Mouse (Mus musculus) adrenal gland, postnatal 36 days (tissue): ENCODE data around the gene Agpat1. TPM values are rescaled to one million over a fixed set of nuclear protein-coding genes. Genes with fewer than 3 reads are reported as not detected.

ENCODE experiments used
- DNase-seq, 2 experiments: peaks; one replicate each; pipeline ENCODE4 v3.0.0; 2021; ENCODE audit warnings: mixed read lengths in 1 of 2
- total RNA-seq, 2 experiments: library from RNA; stranded (reverse); gene quantifications; 2 replicates each; pipeline ENCODE4 v1.2.3; 2021

Gene Agpat1
- total RNA-seq, 2 experiments from 2014 or later: 99.4 to 109 TPM

DNA sequence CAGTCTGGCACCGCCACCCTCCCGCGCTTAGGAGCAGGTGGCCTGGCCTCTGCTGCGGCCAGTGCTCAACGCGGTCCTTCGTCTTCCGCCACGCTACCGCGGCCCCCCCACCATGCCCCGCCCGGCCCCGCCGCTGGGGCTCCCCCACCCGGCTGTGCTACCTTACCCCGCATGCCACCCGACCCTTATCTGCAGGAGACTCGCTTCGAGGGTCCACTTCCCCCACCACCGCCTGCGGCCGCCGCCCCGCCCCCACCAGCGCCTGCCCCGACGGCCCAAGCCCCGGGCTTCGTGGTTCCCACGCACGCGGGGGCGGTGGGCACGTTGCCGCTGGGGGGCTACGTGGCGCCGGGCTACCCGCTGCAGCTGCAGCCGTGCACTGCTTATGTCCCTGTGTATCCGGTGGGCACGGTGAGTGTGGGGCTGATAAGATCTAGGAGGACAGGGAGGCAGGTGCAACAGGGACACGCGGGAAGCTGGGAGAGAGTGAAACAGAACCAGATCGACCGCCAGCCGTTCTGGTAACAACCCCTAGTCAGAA, 26.8 kb downstream of the Agpat1 start:
- DNase-seq: no peak

DNA sequence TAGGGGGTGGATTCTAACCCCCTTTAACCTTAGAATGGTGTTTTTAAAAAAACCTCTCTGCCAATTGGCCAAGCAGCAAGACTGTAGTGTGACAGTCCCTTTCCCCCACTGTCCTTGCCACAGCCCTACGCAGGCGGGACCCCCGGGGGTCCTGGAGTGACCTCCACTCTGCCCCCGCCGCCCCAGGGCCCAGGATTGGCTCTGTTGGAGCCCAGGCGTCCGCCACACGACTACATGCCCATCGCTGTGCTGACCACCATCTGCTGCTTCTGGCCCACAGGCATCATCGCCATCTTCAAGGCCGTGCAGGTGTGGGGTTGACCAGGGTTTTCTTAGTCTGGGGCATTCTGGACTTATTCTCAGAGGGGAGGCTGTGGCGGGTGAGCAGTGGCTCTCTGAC, 27.6 kb downstream of the Agpat1 start:
- DNase-seq: no peak

- peak; percentile 76 to 86 for DNase-seq
These were observed 28.2 kb downstream of the Agpat1 start for GRCm38 (mm10) chr17:34632261-34632691.

DNA sequence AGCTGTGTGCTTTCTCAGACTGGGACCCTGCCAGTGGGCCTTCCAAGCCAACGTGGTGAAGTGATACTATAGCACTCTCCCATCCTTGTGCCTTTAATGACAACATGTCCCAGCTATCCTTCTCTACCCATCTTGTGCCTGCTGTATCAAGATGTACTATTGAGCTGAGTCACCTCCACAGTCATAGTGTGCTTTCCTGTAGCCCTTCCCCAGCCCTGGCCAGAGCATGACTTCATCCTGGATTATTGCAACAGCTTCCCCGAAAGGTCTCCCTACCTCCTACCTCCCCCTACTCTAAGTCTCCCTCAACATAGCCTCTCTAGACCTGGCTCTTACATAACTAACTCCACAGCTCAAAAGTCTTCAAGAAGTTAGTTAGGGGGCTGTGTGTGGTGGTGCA, 31.6 kb downstream of the Agpat1 start:
- no peak for DNase-seq

GRCm38 (mm10) chr17:34637459-34637858, 33.4 kb downstream of the Agpat1 start:
- no peak for DNase-seq

DNA sequence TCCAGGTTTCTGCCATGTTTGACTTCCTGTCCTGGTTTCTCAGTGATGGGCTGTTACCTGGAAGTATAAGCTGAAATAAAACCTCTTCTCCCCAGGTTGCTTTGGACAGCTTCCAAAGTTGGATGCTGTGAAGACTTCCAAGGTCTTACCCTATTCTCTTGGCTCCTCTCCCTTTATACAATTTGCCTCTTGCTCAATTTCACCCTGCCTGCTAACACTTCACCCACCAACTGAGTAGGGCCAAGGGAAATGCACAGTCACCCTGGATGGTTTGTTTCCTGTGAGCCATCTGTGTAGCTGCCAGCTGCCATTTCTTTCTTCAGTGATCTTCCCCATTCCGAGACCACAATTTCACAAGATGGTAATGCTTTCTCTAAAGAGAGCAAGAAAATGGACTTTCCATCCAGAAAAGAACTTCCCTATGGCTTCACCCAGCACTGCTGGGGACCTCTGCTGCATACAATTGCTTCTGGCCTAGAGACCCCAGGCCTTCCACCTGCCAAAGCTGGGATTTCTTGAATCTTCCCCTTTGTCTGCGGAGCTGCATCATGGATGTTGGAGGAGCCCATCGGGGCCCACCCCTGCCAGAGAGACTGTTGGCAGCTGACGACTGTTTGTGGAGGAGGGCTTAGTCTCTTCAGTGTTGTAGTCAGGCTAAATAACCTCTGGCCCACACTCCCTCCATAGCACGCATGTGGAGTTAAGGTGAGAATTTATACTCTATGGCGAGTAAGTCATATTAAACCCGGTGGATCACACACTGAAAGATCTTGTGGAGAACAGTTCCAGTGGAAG, 35.6 kb downstream of the Agpat1 start:
- DNase-seq: no peak

DNA sequence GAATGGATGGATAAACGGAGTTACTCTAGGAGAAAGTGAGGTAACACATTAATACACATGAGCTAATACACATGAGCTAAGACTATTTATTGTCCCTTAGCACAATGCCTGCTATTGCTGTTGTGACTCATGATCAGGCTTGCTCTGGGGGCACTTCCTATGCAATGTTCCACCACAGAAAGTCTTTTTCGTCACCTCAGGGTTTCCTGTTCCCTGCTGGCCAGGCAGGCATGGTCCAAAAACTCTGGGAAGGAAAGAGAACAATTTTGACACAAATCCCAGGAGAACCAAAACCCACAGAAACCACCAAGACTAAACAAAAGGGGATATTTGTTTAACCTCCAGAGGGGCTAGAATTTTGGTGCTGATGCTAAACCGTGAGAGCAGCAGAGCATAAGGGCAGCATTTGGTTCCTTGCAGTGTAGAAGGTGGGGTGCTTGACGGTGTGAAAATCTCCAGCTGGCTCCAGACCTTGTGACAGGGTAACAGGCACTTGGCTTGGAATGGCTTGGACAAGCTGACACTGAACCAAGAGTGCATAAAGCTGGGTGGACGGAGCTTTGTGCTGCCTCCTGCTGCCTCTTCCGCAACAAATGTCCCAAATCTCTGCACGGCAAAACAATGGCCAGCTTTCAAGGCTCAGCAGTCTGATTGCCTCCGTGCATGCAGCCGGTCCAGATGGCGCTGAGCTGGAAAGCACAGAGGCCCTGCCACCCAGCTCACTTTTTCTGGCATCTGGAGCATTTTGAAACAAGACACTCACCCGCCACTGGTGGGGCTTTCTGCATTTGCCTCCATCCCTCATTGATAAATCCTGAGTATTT, 36.9 kb downstream of the Agpat1 start:
- peak in 1 of 2 experiments; percentile 1 for DNase-seq

DNA sequence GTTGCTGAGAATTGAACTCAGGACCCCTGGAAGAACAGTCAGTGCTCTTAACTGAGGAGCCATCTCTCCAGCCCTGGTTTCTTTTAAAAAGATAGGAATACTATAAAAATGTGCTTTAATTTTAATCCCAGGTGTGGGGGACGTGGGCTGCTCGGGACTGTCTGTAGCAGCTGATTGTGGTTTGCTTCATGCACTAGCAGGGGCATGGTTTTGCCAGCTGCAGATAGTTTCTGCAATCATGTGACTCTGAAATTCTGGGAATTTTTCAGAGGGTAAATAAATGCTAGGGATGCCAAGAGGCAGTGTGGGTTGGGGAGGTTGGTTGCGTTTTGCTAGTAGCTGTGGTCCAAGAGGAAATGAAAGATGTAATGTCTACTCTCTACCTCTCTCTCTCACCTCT, 37.9 kb downstream of the Agpat1 start:
- no peak for DNase-seq

DNA sequence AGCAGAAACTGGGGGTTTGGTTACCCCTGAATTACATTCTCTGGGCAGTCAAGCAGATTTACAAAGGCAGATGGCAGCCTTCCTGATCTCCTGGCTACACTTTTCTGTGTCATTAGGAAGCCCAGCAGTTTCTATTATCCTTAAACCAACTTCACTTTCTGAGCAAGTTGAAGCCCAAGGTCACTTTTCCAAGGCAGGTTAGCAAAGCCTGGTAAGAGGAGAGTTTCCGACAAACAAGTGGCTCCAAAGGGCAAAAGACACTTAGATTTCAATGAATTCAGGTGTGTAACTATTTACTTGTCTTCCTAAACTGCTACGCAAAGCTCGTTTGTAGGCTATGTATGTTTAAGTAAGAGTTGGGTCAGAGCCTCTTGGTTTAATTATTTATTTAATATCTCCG, 39.3 kb downstream of the Agpat1 start:
- no peak for DNase-seq

- DNase-seq: peak in 1 of 2 experiments; percentile 40
These were observed 39.9 kb downstream of the Agpat1 start for GRCm38 (mm10) chr17:34643944-34644343.

GRCm38 (mm10) chr17:34644608-34645007, 40.5 kb downstream of the Agpat1 start, which contains the start of gene Fkbpl:
TSS of gene Fkbpl (plus strand) at chr17:34644764.
- peak; percentile 93 to 95 for DNase-seq

- DNase-seq: peak in 1 of 2 experiments; percentile 0
These were observed 41.3 kb downstream of the Agpat1 start for GRCm38 (mm10) chr17:34645256-34645829.

DNA sequence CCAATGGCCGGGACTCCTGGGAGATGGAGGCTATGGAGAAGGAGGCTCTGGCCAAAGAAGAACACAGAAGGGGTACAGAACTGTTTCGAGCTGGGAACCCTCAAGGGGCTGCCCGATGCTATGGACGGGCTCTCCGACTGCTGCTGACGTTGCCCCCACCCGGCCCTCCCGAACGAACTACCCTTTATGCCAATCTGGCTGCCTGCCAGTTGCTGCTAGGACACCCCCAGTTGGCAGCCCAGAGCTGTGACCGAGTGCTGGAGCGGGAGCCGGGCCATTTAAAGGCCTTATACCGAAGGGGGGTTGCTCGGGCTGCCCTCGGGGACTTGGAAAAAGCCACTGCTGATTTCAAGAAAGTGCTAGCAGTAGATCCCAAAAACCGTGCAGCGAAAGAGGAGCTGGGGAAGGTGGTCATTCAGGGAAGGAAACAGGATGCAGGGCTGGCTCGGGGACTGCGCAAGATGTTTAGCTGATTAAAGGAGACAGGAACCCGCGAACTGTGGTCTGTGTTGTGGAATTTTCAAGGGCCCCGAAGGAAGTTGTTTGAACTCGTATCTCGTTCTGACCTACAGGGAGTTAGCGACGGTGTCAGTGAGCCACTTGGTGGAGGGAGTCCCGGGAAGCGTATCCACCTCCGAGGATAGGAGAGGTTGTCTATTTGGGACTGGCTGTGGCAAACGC, 41.9 kb downstream of the Agpat1 start:
- no peak for DNase-seq

- DNase-seq: peak; percentile 96 to 97
These were observed 43.1 kb downstream of the Agpat1 start, which contains the start of gene Atf6b for GRCm38 (mm10) chr17:34646906-34647787. TSS of gene Atf6b (plus strand) at chr17:34647146.

- no peak for DNase-seq
These were observed 44.3 kb downstream of the Agpat1 start for GRCm38 (mm10) chr17:34648141-34648890.

GRCm38 (mm10) chr17:34649106-34649864, 45.2 kb downstream of the Agpat1 start:
- DNase-seq: no peak

GRCm38 (mm10) chr17:34650781-34651180, 46.7 kb downstream of the Agpat1 start:
- no peak for DNase-seq

DNA sequence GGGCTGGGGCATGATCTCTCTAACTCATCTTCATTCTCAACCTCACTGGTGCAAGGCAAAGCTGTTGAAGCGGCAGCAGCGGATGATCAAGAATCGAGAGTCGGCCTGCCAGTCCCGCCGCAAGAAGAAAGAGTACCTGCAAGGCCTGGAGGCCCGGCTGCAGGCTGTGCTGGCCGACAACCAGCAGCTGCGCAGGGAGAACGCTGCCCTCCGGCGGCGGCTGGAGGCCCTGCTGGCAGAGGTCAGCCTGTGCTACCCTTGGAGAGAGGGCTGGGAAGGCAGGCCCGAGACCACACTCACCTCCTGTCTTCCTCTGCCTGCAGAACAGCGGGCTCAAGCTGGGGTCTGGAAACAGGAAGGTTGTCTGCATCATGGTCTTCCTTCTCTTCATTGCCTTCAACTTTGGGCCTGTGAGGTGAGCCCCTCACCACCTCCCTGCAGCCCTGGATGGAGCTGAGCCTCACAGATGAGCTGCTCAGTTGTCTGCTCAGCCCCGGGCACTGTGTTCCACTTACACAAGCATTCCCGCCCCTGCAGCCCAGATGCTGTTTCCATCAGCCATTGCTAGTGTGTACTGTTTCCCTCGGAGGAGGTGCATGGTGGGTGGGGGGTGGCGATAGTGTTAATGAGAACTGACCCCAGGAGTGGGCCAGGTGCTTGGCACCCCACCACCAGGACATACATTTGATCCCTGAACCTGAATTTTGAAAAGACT, 47.6 kb downstream of the Agpat1 start:
- DNase-seq: peak; percentile 64 to 81
